Mouse (Mus musculus) olfactory bulb, adult 2 months (tissue): ENCODE measurements at regions not wholly inside any gene's neighbourhood (a gene's known extent, or its start where the extent isn't known, plus 50 kb on each side); places are given as distances from the start of the nearest gene placed in this dataset.

Source experiments
- H3K27ac ChIP-seq: fragments of 200-500 bp; 2 replicates; pipeline ENCODE4 v1.5.1; 2012; ENCODE audit warnings: low read depth, low read length; ENCODE audit not compliant: insufficient read depth
- H3K4me1 ChIP-seq: fragments of 200-500 bp; 2 replicates; pipeline ENCODE4 v1.6.1; 2012; ENCODE audit warnings: low read length; ENCODE audit not compliant: control insufficient read depth, insufficient read depth
- H3K4me3 ChIP-seq: fragments of 200-500 bp; 2 replicates; pipeline ENCODE4 v1.5.1; 2012; ENCODE audit warnings: mild to moderate bottlenecking, low read depth, low read length, moderate library complexity; ENCODE audit not compliant: insufficient read depth
- CTCF ChIP-seq: fragments of 200-500 bp; IDR thresholded peaks from 2 replicates; pipeline ENCODE4 v1.5.1; 2012; ENCODE audit warnings: low read depth, mild to moderate bottlenecking, low read length, moderate library complexity; ENCODE audit not compliant: insufficient read depth
- POLR2A ChIP-seq: fragments of 200-500 bp; IDR thresholded peaks from 2 replicates; pipeline ENCODE4 v1.6.1; 2012; ENCODE audit warnings: mild to moderate bottlenecking, low read depth, low read length, moderate library complexity; ENCODE audit not compliant: insufficient read depth
- WGBS: fragments of 180-500 bp; shearing (Covaris S2); methylation state at CpG from one replicate; pipeline ENCODE4 v1.1.7; 2018; 5-methylcytosine and 5-hydroxymethylcytosine counted together

DNA sequence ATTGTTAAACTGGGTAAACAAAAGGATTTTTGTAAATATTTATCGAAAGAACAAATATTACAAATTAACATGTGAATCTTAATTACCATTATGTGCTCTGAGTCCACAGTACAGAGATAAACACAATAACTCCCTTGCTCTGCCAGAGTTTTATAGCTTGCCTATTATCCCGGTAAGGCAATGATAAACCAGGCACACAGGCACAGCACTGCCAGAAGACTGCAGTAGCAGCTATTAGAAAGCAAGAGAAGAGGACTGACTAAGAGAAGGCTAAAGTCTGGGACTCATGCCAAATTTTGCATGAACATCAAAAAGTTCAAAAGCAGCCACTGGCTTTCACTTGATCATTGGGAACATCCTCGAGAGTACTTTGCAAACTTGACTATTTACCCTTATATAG is 316.9 kb downstream of the Mef2c start:
- Histone ChIP-seq H3K27ac (no peak overlapping the region), H3K4me1 (no peaks in the 10 kb centered on the region), H3K4me3 (no peak overlapping the region)
- TF ChIP-seq CTCF (no peak), POLR2A (no peak)
- WGBS, result 52% methylated on average over 3 of the region's 3 CpGs

DNA sequence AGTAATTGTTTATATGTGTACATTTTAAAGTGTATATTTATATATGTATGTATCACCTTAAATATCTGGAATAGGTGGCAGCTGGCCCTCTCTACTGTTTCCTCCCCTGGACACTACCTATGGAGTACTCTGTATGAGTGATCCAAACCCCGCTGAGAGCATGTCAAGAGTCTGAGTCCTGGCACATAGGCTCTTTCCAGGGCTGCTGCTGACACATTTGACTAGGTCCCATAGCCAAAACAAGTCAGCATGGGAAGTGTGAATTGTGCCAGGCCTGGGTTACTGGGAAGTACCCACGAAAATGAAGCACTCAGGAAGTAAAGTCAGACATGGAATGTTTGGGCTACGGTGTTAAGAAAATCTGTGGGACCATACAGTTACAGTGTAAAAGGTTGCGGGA is 321.1 kb downstream of the Mef2c start:
- no peak for TF ChIP-seq POLR2A
- TF ChIP-seq CTCF, result no peak
- H3K4me3 ChIP-seq, result no peak overlapping the region
- no peak overlapping the region for H3K27ac ChIP-seq
- 91% methylated on average over 4 of the region's 4 CpGs for WGBS
- H3K4me1 ChIP-seq, result no peaks in the 10 kb centered on the region

DNA sequence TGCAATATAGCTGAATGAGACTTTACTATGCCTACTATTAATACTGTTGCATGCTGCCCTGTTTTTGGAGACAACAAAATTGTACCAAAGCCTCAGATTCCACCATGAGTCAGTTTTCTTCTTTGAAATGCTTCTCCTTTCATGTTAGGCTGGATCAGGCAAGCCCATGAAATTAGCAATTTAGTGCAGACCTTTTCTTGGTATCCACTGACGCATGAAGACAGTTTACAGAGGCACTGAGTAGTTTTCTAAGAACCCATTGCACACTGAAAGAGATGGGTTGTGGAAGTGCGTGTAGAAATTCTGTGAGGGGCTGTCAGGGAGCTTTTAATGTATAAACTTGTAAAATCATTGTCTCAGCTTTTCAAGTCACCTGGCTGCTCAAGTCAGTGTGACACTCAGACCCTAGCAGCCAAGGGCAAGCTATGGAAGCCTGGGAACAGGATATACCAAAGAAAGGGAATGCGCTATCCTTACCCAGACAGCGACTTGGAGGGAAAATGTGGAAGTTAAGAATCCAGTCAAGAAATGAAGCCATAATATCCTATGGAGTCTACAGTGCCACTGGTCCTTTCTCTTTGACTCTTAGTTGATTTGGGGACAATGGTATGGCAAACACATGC is 323.1 kb downstream of the Mef2c start:
- TF ChIP-seq POLR2A, result no peak
- TF ChIP-seq CTCF, result no peak
- Histone ChIP-seq H3K4me1 (no peaks in the 10 kb centered on the region), H3K27ac (no peak overlapping the region), H3K4me3 (no peak overlapping the region)
- 48% methylated on average over 4 of the region's 4 CpGs for WGBS

DNA sequence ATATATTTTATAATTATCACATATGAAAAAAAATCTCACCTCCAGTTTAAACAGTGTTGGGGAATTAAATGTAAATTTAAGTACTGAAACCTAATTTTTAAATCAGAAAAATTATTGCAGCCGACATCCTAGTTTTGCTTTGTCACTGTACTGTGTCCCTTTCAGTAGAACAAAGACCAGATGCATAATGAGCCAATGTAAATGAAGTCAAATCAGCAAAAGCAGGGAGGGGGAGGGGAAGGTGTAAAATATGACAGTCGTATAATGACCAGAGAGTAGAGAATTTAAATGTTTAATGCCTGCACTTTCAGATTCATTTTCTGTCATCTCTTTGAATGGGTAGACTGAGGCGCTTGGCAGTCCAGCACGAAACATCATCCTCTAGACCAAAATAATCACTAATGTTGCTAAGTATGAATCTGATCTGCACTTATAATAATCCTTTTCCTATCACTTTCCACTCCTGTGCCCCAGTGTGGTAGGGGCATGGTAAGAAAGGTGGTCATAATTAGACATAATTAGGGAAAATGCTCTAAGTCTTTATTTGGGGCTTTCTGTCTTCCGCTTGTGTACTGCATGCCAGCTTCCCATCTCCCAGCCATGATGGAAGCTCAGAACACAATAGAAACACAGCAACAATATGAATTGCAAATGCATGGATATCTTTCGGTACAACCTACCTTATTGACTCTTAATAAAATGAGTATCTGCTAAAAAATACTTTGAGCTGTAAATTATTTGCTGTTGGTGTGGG is 356.0 kb upstream of the Tmem161b start:
- TF ChIP-seq CTCF (no peak), POLR2A (no peak)
- H3K27ac ChIP-seq, result no peak overlapping the region
- H3K4me1 ChIP-seq, result no peaks in the 10 kb centered on the region
- WGBS, result 72% methylated on average over 6 of the region's 6 CpGs
- no peak overlapping the region for H3K4me3 ChIP-seq

DNA sequence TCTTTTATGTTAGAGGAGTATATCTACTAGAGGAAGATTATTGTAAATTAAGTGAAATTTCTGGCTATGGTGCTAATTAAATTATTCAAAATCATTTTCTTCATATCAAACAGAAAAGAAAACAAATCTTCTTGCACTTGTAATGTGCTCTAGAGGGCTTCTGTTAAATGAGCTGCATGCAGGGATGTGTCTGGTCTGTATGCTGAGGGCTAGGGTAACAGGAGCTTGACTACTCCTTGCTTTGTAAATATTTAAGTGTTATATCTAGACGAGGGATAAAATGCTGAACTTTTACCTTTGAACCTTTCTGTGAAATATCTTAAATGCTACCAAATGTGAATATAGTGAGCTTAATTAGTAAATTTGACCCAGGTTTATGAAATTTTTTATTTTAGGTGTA is 354.9 kb upstream of the Tmem161b start:
- no peak overlapping the region for H3K27ac ChIP-seq
- 86% methylated on average over 1 of the region's 1 CpGs for WGBS
- no peak overlapping the region for H3K4me3 ChIP-seq
- no peaks in the 10 kb centered on the region for H3K4me1 ChIP-seq
- TF ChIP-seq POLR2A (no peak), CTCF (no peak)

DNA sequence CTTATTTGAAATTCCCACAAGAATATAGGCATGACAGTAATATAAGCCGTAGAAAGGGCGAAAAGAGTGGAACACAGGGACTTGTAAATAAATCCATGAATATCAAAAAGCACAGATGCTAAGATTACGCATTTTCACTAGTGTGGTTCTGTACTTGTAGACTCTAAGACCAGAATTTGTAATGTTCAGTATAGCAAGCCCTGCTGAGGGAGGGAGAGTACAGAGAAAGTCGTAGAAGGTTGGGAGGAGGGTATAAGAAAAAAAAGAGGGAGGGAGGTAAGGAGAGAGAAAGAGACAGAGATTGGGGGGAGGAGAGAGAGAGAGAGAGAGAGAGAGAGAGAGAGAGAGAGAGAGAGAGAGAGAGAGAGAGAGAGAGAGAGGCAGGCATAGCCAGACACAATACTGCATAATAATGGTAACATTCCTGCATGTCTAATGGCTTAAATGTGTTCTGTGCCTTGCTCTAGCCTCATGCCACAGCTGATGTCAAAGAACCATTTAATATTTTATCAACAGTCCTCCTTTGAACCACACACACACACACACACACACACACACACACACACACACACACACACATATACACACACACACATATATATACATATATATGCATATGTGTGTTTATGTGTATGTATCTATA is 354.1 kb upstream of the Tmem161b start:
- no peak overlapping the region for H3K4me3 ChIP-seq
- no peak overlapping the region for H3K27ac ChIP-seq
- H3K4me1 ChIP-seq, result no peaks in the 10 kb centered on the region
- 79% methylated on average over 4 of the region's 4 CpGs for WGBS
- TF ChIP-seq POLR2A, result no peak

DNA sequence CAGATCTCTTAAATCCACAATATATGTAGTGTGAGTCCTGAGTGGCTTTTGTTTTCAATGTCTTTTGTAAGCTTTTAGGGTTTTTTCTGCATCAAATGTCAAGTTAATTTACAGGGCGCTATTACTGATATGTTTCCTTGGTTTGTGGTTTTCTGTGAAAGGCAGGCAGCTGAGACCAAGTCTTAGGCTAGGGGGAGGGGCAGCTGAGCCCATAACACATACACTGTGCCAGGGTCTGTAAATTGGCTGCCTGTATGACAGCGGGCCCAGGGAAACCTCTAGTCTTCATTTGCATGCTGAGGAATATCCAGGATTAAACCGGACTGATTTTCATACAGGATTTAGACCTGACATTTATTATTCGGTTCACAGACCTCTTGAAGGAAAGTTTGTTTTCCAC is 353.2 kb upstream of the Tmem161b start:
- no peaks in the 10 kb centered on the region for H3K4me1 ChIP-seq
- TF ChIP-seq POLR2A (no peak), CTCF (no peak)
- no peak overlapping the region for H3K4me3 ChIP-seq
- 37% methylated on average over 4 of the region's 4 CpGs for WGBS
- H3K27ac ChIP-seq, result no peak overlapping the region

DNA sequence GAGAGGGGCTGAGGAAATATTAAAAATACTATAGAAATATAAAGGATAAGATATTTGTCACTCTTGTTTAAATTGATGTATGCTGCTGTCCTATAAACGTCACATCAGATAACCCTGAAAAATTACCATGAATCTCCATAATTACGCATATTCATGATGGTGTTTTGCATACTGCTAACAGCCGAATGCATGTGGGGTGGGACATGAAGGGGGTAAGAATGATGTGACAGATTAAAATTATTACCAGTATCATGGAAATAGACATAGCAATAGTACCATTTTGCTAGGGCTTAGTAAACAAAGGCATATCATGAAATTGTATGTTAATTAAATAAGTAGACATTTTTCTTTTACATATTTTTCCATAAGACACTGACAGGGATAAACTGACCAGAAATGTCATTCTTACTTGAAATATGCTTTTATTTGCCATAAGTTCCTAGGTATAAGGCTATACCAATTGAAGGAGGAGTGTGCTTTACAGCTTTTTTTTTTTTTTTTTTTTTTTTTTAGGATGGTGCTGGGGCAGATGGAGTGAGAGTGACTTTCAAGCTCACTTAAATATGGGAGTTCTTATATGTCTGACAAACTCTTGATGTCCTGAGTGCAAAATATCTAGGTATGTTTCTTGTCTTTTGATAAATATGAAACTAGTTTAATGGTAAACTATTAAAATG is 349.8 kb upstream of the Tmem161b start:
- WGBS, result 75% methylated on average over 3 of the region's 3 CpGs
- TF ChIP-seq CTCF, result no peak
- TF ChIP-seq POLR2A, result no peak
- no peak overlapping the region for H3K4me3 ChIP-seq
- no peak overlapping the region for H3K27ac ChIP-seq
- H3K4me1 ChIP-seq, result no peaks in the 10 kb centered on the region

DNA sequence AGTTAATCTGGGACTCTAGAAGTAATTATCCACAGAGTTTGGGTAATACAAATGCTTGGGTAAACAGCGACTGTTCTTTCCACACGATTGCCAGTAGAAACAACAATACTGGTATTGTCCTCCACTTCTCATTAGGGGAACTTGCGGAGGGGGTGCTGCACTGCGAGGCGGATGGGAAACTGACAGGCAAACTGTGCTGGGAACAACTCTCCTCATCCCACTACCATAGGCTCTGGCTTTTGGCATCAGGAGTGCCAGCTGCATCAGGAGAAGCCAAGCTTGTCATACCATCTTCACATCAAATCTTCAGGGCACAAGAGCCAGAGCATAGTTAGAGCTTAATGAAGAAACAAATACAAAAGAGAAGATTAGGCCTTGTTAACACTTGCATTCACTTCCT is 349.2 kb upstream of the Tmem161b start:
- H3K4me3 ChIP-seq, result no peak overlapping the region
- WGBS, result 25% methylated on average over 5 of the region's 5 CpGs

More for the DNA sequence above, 349.2 kb upstream of the Tmem161b start:
- Histone ChIP-seq H3K27ac (no peak overlapping the region), H3K4me1 (no peaks in the 10 kb centered on the region)
- TF ChIP-seq POLR2A (no peak), CTCF (no peak)
